Mouse (Mus musculus) neural tube, embryonic 15.5 days (tissue): ENCODE measurements around the gene Ttll4. TPM values are rescaled to one million over a fixed set of nuclear protein-coding genes. Genes with fewer than 3 reads are reported as not detected.
A peak's percentile ranks its signal among the peaks of the same experiment; 100 is the strongest.

ENCODE experiments used
- ATAC-seq: fragments of 200-750 bp; cut with Nextera tagmentation; 2 replicates; pipeline ENCODE4 v1.8.0; 2017; ENCODE audit warnings: mild to moderate bottlenecking, moderate TSS enrichment, moderate library complexity; ENCODE audit not compliant: low FRiP score
- H3K27ac ChIP-seq: fragments of 300-500 bp; sonication (generic); replicated peaks from 2 replicates; pipeline ENCODE4 v1.5.1; 2015; ENCODE audit warnings: mild to moderate bottlenecking, inconsistent platforms
- H3K27me3 ChIP-seq: fragments of 300-500 bp; sonication (generic); replicated peaks from 2 replicates; pipeline ENCODE4 v1.6.1; 2015; ENCODE audit warnings: inconsistent platforms
- H3K36me3 ChIP-seq: fragments of 300-500 bp; sonication (generic); 2 replicates; pipeline ENCODE4 v1.6.1; 2015; ENCODE audit warnings: inconsistent platforms
- H3K4me1 ChIP-seq: fragments of 300-500 bp; sonication (generic); 2 replicates; pipeline ENCODE4 v1.6.1; 2015; ENCODE audit warnings: inconsistent platforms
- H3K4me2 ChIP-seq: fragments of 300-500 bp; sonication (generic); 2 replicates; pipeline ENCODE4 v1.6.1; 2015; ENCODE audit warnings: inconsistent platforms, mild to moderate bottlenecking, moderate library complexity
- H3K4me3 ChIP-seq: fragments of 300-500 bp; sonication (generic); replicated peaks from 2 replicates; pipeline ENCODE4 v1.5.1; 2015; ENCODE audit warnings: mild to moderate bottlenecking, inconsistent platforms
- H3K9ac ChIP-seq: fragments of 300-500 bp; sonication (generic); replicated peaks from 2 replicates; pipeline ENCODE4 v1.6.1; 2015; ENCODE audit warnings: mild to moderate bottlenecking, inconsistent platforms
- H3K9me3 ChIP-seq: fragments of 300-500 bp; sonication (generic); replicated peaks from 2 replicates; pipeline ENCODE4 v1.6.1; 2016; ENCODE audit warnings: inconsistent platforms
- WGBS: fragments of 180-500 bp; shearing (Covaris S2); methylation state at CpG from one replicate; pipeline ENCODE4 v1.1.7; 2015; ENCODE audit warnings: mixed read lengths; 5-methylcytosine and 5-hydroxymethylcytosine counted together
- polyA plus RNA-seq: library from polyadenylated mRNA; unstranded; fragments of >200 nt; fragmentation: Nextera tagmentation; extraction: Ambion mirVana; gene quantifications from 2 replicates; pipeline ENCODE4 v1.2.1, GENCODE M21; 2015

Gene Ttll4
- polyA plus RNA-seq, 1 experiment from 2014 or later = 7.7 TPM

- Histone ChIP-seq H3K4me2 (no peak overlapping the region), H3K27me3 (no peaks in the 10 kb centered on the region), H3K36me3 (no peaks in the 10 kb centered on the region), H3K4me3 (no peak overlapping the region), H3K9me3 (no peaks in the 10 kb centered on the region), H3K9ac (no peak overlapping the region), H3K27ac (no peak overlapping the region), H3K4me1 (no peaks in the 10 kb centered on the region)
- no peak for ATAC-seq
- WGBS = 88% methylated on average over 5 of the region's 5 CpGs
Measured at GRCm38 (mm10) chr1:74726674-74727073, 65.1 kb downstream of the Ttll4 start.

- no peak for ATAC-seq
- Histone ChIP-seq H3K36me3 (no peaks in the 10 kb centered on the region), H3K4me2 (no peak overlapping the region), H3K9me3 (no peaks in the 10 kb centered on the region), H3K4me1 (no peaks in the 10 kb centered on the region), H3K27me3 (no peaks in the 10 kb centered on the region), H3K27ac (no peak overlapping the region), H3K9ac (no peak overlapping the region), H3K4me3 (no peak overlapping the region)
- WGBS = 78% methylated on average over 8 of the region's 8 CpGs
Measured at GRCm38 (mm10) chr1:74728446-74728845, 66.9 kb downstream of the Ttll4 start.

- no peak for ATAC-seq
- no peak overlapping the region for H3K9ac ChIP-seq
Measured at GRCm38 (mm10) chr1:74736977-74737376, 75.4 kb downstream of the Ttll4 start.

DNA sequence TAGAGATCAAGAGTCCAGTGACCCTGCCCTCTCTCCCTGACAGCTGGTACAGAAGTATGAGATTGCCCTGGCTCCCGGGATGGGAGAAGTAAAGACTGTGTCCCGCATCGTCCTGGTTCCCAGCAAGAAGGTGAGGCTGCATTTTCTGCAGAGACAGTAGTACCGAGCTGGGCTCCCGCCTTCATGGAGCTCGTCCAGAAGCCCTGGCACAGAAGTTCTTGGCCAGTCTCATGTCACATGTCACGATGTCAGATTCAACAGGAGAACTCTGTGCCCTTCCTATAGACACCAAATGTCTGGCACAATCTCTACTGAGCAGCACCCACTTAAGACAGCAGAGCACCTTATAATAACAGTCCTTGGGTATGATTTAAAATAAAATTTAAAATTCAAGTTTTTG, 76.0 kb downstream of the Ttll4 start:
- H3K4me1 ChIP-seq = no peaks in the 10 kb centered on the region
- no peaks in the 10 kb centered on the region for H3K36me3 ChIP-seq
- no peaks in the 10 kb centered on the region for H3K27me3 ChIP-seq
- no peak overlapping the region for H3K4me3 ChIP-seq
- no peak overlapping the region for H3K4me2 ChIP-seq
- WGBS = 92% methylated on average over 7 of the region's 7 CpGs
- no peak overlapping the region for H3K27ac ChIP-seq
- no peak overlapping the region for H3K9ac ChIP-seq
- ATAC-seq = no peak
- no peaks in the 10 kb centered on the region for H3K9me3 ChIP-seq

More at GRCm38 (mm10) chr1:74736977-74737376, 75.4 kb downstream of the Ttll4 start:
- WGBS = 92% methylated on average over 12 of the region's 12 CpGs
- Histone ChIP-seq H3K4me1 (no peaks in the 10 kb centered on the region), H3K36me3 (no peaks in the 10 kb centered on the region), H3K9me3 (no peaks in the 10 kb centered on the region), H3K4me2 (no peak overlapping the region), H3K27me3 (no peaks in the 10 kb centered on the region), H3K4me3 (no peak overlapping the region), H3K27ac (no peak overlapping the region)

- no peaks in the 10 kb centered on the region for H3K27me3 ChIP-seq
- WGBS = 80% methylated on average over 7 of the region's 7 CpGs
- H3K27ac ChIP-seq = no peak overlapping the region
- H3K4me3 ChIP-seq = no peak overlapping the region
- no peak overlapping the region for H3K9ac ChIP-seq
- no peaks in the 10 kb centered on the region for H3K36me3 ChIP-seq
- no peak overlapping the region for H3K4me2 ChIP-seq
- no peaks in the 10 kb centered on the region for H3K9me3 ChIP-seq
- H3K4me1 ChIP-seq = no peaks in the 10 kb centered on the region
- ATAC-seq = no peak
Measured at GRCm38 (mm10) chr1:74740846-74741245, 79.3 kb downstream of the Ttll4 start.

- H3K36me3 ChIP-seq = no peaks in the 10 kb centered on the region
- H3K4me3 ChIP-seq = no peak overlapping the region
- H3K4me2 ChIP-seq = no peak overlapping the region
- 86% methylated on average over 5 of the region's 5 CpGs for WGBS
- no peaks in the 10 kb centered on the region for H3K9me3 ChIP-seq
- ATAC-seq = no peak
- H3K9ac ChIP-seq = no peak overlapping the region
- 0 out of 2 replicates have a peak, but pooled peaks cover 5% of the 10 kb centered on the region for H3K4me1 ChIP-seq
- H3K27me3 ChIP-seq = peaks cover 20% of the 10 kb centered on the region
- no peak overlapping the region for H3K27ac ChIP-seq
Measured at GRCm38 (mm10) chr1:74747335-74747734, 85.8 kb downstream of the Ttll4 start.

GRCm38 (mm10) chr1:74748643-74749271, 87.2 kb downstream of the Ttll4 start, which contains the start of gene Prkag3:
TSS of gene Prkag3 (minus strand) at chr1:74749221.
- Histone ChIP-seq H3K9ac (no peak within 1 kb of the TSS), H3K27me3 (peaks cover 20% of the 10 kb centered on the region), H3K27ac (no peak within 1 kb of the TSS), H3K9me3 (no peaks in the 10 kb centered on the region), H3K4me1 (0 out of 2 replicates have a peak, but pooled peaks cover 5% of the 10 kb centered on the region), H3K4me3 (0 out of 2 replicates have a peak within 1 kb of the TSS, but pooled peaks have one; percentile 8), H3K4me2 (peak within 1 kb of the TSS; percentile 51), H3K36me3 (no peaks in the 10 kb centered on the region)
- 9% methylated on average over 30 of the region's 30 CpGs for WGBS
- no peak for ATAC-seq

- 65% methylated on average over 7 of the region's 7 CpGs for WGBS
- H3K4me3 ChIP-seq = no peak overlapping the region
- no peak for ATAC-seq
- peaks cover 20% of the 10 kb centered on the region for H3K27me3 ChIP-seq
- no peak overlapping the region for H3K27ac ChIP-seq
- H3K4me1 ChIP-seq = 0 out of 2 replicates have a peak, but pooled peaks cover 5% of the 10 kb centered on the region
- no peaks in the 10 kb centered on the region for H3K36me3 ChIP-seq
- H3K4me2 ChIP-seq = no peak overlapping the region
- no peaks in the 10 kb centered on the region for H3K9me3 ChIP-seq
- no peak overlapping the region for H3K9ac ChIP-seq
Measured at GRCm38 (mm10) chr1:74749301-74749700, 87.8 kb downstream of the Ttll4 start.

DNA sequence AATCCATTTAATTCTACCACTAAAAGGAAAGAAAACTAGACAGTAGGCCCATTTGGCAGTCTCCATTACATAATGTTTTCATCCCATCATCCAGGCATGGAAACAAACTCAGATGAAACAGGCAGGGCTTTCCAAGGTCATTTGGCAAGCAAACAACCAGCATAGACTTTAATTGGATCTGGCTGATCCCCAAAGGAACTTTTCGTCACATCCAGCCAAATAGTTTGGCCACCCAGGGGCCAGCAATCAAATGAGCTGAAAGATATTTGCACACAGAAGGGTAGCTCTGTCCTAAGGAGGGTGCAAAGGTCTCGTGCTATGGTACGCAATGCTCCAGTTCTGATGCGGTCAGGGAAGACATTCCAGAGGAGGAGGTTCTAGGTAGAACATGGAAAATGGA, 89.1 kb downstream of the Ttll4 start:
- no peaks in the 10 kb centered on the region for H3K36me3 ChIP-seq
- H3K9ac ChIP-seq = no peak overlapping the region
- peaks cover 20% of the 10 kb centered on the region for H3K27me3 ChIP-seq
- WGBS = 78% methylated on average over 4 of the region's 4 CpGs
- H3K27ac ChIP-seq = no peak overlapping the region
- H3K4me3 ChIP-seq = no peak overlapping the region
- no peaks in the 10 kb centered on the region for H3K9me3 ChIP-seq
- no peak for ATAC-seq
- H3K4me1 ChIP-seq = 0 out of 2 replicates have a peak, but pooled peaks cover 5% of the 10 kb centered on the region
- no peak overlapping the region for H3K4me2 ChIP-seq

DNA sequence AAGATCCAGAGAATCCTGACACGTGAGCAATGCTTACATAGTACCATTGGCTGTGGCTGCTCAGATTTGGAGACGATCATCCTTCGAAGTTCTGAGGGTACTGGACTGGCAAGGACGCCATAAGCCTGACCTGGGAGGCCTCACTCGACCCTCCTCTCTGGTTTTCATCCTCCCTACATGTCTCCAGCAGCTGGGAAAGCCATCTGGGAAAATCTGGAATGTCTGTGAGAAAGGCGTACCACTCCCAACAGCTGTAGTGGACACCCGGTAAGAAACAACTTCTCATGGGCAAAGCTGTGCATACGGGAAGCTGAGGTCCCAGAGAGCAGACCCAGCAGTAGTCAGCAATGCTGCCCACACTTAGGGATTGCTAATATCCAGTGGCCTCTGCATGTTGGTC, 90.6 kb downstream of the Ttll4 start:
- no peak for ATAC-seq
- 0 out of 2 replicates have a peak, but pooled peaks cover 5% of the 10 kb centered on the region for H3K4me1 ChIP-seq
- 85% methylated on average over 8 of the region's 8 CpGs for WGBS

DNA sequence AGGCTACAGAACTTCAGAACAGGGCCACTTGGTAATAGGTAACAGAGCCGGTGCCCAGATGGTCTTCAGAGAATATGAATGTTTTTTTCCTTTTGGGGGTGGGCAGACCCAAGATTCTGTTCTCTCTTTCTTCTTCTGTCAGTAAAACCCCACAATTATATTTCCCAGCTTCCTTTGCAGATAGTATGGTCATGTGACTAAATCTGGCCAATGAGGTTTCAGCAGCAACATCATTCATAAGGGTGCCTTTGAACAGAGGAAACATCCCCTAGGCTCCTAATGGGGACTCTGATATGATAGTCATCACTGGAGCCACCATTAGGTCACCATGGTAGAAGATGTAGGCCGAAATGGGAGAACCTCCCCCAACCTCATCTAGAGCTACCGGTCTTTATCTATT, 91.3 kb downstream of the Ttll4 start:
- Histone ChIP-seq H3K27me3 (peaks cover 12% of the 10 kb centered on the region), H3K9ac (no peak overlapping the region), H3K27ac (no peak overlapping the region), H3K36me3 (no peaks in the 10 kb centered on the region), H3K9me3 (no peaks in the 10 kb centered on the region), H3K4me3 (no peak overlapping the region), H3K4me1 (0 out of 2 replicates have a peak, but pooled peaks cover 5% of the 10 kb centered on the region), H3K4me2 (no peak overlapping the region)
- ATAC-seq = no peak
- WGBS = 94% methylated on average over 3 of the region's 3 CpGs

More for the DNA sequence above, 90.6 kb downstream of the Ttll4 start:
- Histone ChIP-seq H3K36me3 (no peaks in the 10 kb centered on the region), H3K27ac (no peak overlapping the region), H3K9ac (no peak overlapping the region), H3K27me3 (peaks cover 19% of the 10 kb centered on the region), H3K9me3 (no peaks in the 10 kb centered on the region), H3K4me2 (no peak overlapping the region), H3K4me3 (no peak overlapping the region)
